Mouse (Mus musculus): ENCODE results near the gene Gm3625. TPM values are rescaled to one million over a fixed set of nuclear protein-coding genes. Genes with fewer than 3 reads are reported as not detected.

The Gm3625 gene
- not detected in 2 replicates for polyA plus RNA-seq (2014; fragmentation: Nextera tagmentation; extraction: Ambion mirVana)

DNA sequence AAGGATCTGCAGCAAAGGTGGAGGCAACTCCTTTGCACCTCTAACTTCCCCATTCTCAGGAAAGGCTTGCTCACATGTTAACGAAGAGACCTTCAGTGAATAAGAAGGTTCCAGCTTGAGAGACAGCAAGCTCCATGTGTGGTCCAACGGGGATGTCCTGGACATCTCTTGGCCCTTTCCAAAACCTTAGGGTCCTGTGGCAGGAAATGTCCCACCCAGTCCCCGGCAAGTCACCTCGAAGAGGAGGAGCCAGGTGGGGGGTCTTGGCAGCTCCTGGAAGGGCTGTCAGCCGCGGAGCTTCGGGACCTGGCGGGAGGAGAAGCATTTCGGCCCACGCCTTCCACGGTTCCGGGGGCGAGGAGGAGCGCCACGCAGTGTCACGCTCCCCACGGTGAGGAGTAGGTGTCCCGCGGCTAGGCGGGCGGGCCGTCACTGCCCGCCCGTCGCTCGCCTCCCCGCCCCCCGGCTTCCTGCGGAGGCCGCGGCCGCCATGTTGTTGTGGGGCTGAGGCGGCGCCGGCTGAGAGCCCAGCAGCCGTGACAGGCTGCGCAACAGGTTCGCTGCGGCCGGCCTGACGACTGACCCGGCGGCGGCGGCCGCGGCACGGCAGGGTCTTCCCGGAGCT, at the start of gene Gm3625, which contains the start of gene Itsn2:
Gene Gm3625, minus strand, starts transcription at position 387 of the 625 bp plus-strand sequence.
Gene Itsn2, plus strand, starts transcription at position 98 of the 625 bp plus-strand sequence.
- DNase-seq (ENCODE audit: low spot score) = peak; percentile 88
- Histone ChIP-seq H3K27me3 (replicated peaks; ENCODE audit: control insufficient read depth, insufficient read depth, low read length) (no peaks in the 10 kb centered on the region), H3K9me3 (ENCODE audit: control insufficient read depth, low read length) (no peaks in the 10 kb centered on the region), H3K27ac (ENCODE audit: low read depth) (peak within 1 kb of the TSS; percentile 63), H3K4me3 (ENCODE audit: low read depth, low read length) (peak within 1 kb of the TSS; percentile 87), H3K9ac (ENCODE audit: low read length) (peak within 1 kb of the TSS; percentile 87), H3K4me2 (ENCODE audit: low read length) (peak within 1 kb of the TSS; percentile 67), H3K36me3 (ENCODE audit: control insufficient read depth, insufficient read depth, low read length) (no peaks in the 10 kb centered on the region), H3K4me1 (replicated peaks; ENCODE audit: control insufficient read depth, insufficient read depth, low read length) (peaks cover 5% of the 10 kb centered on the region; the same call in 1 of the 2 replicates)
- peak; percentile 87 for ATAC-seq (replicated peaks; ENCODE audit: low FRiP score, low TSS enrichment, low read depth)
- WGBS = 1% methylated on average over 49 of the region's 49 CpGs

DNA sequence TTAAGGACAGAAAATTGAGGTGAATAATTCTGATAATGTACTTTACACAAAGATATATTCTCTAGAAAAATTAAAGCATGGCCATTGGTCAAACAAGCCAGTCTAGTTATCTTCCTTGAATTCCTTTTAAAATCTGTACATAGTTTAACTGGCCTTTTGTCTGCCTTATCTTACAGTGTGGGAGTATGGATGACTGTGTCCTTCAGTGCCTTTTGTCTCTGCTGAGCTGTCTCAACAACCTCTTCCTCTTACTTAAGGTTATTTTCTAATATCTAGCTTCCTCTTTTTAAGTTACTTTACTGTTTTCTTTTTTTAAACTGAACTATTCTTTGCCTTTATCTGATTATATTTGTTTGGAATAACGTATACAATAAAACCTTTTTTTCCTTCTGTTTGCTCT, 48.0 kb upstream of the Gm3625 start:
- H3K9ac ChIP-seq (ENCODE audit: low read length) = no peak overlapping the region
- H3K27me3 ChIP-seq (replicated peaks; ENCODE audit: control insufficient read depth, insufficient read depth, low read length) = no peaks in the 10 kb centered on the region
- H3K4me3 ChIP-seq (ENCODE audit: low read depth, low read length) = no peak overlapping the region
- H3K27ac ChIP-seq (ENCODE audit: low read depth) = no peak overlapping the region
- ATAC-seq (replicated peaks; ENCODE audit: low FRiP score, low TSS enrichment, low read depth) (no peak), DNase-seq (ENCODE audit: low spot score) (no peak)
- H3K4me1 ChIP-seq (replicated peaks; ENCODE audit: control insufficient read depth, insufficient read depth, low read length) = no peaks in the 10 kb centered on the region
- no peak overlapping the region for H3K4me2 ChIP-seq (ENCODE audit: low read length)
- no peaks in the 10 kb centered on the region for H3K9me3 ChIP-seq (ENCODE audit: control insufficient read depth, low read length)
- WGBS = 93% methylated on average over 1 of the region's 1 CpGs
- H3K36me3 ChIP-seq (ENCODE audit: control insufficient read depth, insufficient read depth, low read length) = peaks cover 67% of the 10 kb centered on the region

DNA sequence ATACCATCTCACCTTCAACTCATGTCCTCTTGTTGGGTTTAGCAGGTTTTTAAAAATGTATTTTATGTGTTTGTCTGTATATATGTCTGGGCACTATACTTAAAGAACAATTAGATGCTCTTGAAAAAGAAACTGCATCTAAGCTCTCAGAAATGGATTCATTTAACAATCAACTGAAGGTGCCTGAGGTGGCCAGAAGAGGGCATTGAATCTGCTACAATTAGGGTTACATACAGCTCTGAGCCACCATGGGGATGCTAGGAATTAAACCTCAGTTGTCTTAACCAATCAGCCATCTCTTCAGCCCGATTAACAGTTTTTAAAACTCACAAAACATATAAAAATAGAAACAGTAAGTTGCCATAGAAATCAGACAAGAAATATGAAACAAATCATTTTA, 45.7 kb upstream of the Gm3625 start:
- WGBS = 87% methylated on average over 1 of the region's 1 CpGs
- DNase-seq (ENCODE audit: low spot score) (no peak), ATAC-seq (replicated peaks; ENCODE audit: low FRiP score, low TSS enrichment, low read depth) (no peak)
- Histone ChIP-seq H3K27me3 (replicated peaks; ENCODE audit: control insufficient read depth, insufficient read depth, low read length) (no peaks in the 10 kb centered on the region), H3K4me2 (ENCODE audit: low read length) (no peak overlapping the region), H3K9me3 (ENCODE audit: control insufficient read depth, low read length) (no peaks in the 10 kb centered on the region), H3K27ac (ENCODE audit: low read depth) (no peak overlapping the region), H3K9ac (ENCODE audit: low read length) (no peak overlapping the region), H3K4me3 (ENCODE audit: low read depth, low read length) (no peak overlapping the region), H3K4me1 (replicated peaks; ENCODE audit: control insufficient read depth, insufficient read depth, low read length) (no peaks in the 10 kb centered on the region), H3K36me3 (ENCODE audit: control insufficient read depth, insufficient read depth, low read length) (peaks cover 81% of the 10 kb centered on the region)

DNA sequence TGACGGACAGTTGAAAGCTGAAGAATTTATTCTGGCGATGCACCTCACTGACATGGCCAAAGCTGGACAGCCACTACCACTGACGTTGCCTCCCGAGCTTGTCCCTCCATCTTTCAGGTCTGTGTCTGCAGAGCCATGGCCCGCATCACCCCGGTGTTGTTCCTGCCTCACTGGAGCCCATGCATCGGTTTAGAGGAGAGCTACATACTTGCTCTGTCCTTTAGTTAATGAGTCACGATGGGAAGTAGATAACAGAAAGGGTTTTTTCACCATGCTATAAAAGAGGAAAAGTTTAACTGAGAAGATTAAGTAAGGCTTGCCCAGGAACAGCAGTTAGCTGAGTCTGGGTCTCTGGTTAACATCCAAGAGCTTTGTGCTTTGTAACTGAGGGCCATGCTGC, 40.2 kb upstream of the Gm3625 start:
- no peak for DNase-seq (ENCODE audit: low spot score)
- Histone ChIP-seq H3K9me3 (ENCODE audit: control insufficient read depth, low read length) (no peaks in the 10 kb centered on the region), H3K9ac (ENCODE audit: low read length) (no peak overlapping the region), H3K4me1 (replicated peaks; ENCODE audit: control insufficient read depth, insufficient read depth, low read length) (no peaks in the 10 kb centered on the region), H3K27me3 (replicated peaks; ENCODE audit: control insufficient read depth, insufficient read depth, low read length) (no peaks in the 10 kb centered on the region), H3K4me3 (ENCODE audit: low read depth, low read length) (no peak overlapping the region), H3K27ac (ENCODE audit: low read depth) (no peak overlapping the region), H3K4me2 (ENCODE audit: low read length) (no peak overlapping the region), H3K36me3 (ENCODE audit: control insufficient read depth, insufficient read depth, low read length) (peaks cover 62% of the 10 kb centered on the region)
- 0 out of 2 replicates have a peak, but pooled peaks have one; percentile 55 for ATAC-seq (replicated peaks; ENCODE audit: low FRiP score, low TSS enrichment, low read depth)
- WGBS = 78% methylated on average over 8 of the region's 8 CpGs

DNA sequence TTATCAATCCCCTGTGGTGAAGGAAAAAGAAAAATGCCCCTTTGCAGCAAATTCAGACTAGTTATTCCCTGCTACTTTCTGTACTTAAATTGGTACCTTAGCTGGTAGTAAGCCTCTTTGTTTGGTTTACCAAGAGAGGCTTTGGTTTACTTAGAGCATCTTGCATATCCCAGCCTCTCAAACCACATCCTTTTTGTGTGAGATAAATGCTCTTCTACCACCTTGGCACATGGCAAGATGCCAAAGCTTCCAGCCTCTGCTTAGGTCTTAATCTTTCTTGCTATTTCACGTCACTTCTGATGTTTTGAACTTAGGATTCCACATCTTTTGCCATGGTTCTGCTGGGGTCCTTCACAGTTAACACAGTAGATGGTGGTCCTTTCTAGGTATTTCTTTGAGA, 31.5 kb upstream of the Gm3625 start:
- no peaks in the 10 kb centered on the region for H3K9me3 ChIP-seq (ENCODE audit: control insufficient read depth, low read length)
- no peaks in the 10 kb centered on the region for H3K36me3 ChIP-seq (ENCODE audit: control insufficient read depth, insufficient read depth, low read length)
- H3K27ac ChIP-seq (ENCODE audit: low read depth) = no peak overlapping the region
- no peaks in the 10 kb centered on the region for H3K27me3 ChIP-seq (replicated peaks; ENCODE audit: control insufficient read depth, insufficient read depth, low read length)
- H3K9ac ChIP-seq (ENCODE audit: low read length) = no peak overlapping the region
- H3K4me2 ChIP-seq (ENCODE audit: low read length) = no peak overlapping the region
- no peak for ATAC-seq (replicated peaks; ENCODE audit: low FRiP score, low TSS enrichment, low read depth)
- WGBS = 63% methylated on average over 1 of the region's 1 CpGs
- no peak overlapping the region for H3K4me3 ChIP-seq (ENCODE audit: low read depth, low read length)
- no peaks in the 10 kb centered on the region for H3K4me1 ChIP-seq (replicated peaks; ENCODE audit: control insufficient read depth, insufficient read depth, low read length)
- no peak for DNase-seq (ENCODE audit: low spot score)

DNA sequence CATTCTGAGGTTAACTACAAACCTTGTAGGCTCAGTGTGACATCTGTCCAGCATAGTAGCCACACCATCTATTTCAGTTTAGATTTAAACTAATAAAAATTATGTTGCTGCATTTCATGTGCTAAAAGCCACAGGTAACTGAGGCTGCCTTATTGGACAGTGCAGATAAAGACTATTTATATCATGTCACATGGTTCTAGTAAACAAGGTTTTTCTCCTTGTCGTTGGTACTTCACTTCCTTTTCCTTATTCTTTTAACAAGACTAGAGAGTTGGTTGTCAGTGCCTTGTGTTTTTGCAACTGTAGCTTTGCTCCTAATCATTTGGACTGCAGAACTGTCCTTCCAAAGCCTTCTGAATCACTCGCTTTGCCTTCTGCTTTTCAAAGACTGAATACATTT, 22.0 kb upstream of the Gm3625 start:
- ATAC-seq (replicated peaks; ENCODE audit: low FRiP score, low TSS enrichment, low read depth) (no peak), DNase-seq (ENCODE audit: low spot score) (no peak)
- Histone ChIP-seq H3K36me3 (ENCODE audit: control insufficient read depth, insufficient read depth, low read length) (no peaks in the 10 kb centered on the region), H3K4me3 (ENCODE audit: low read depth, low read length) (no peak overlapping the region), H3K4me1 (replicated peaks; ENCODE audit: control insufficient read depth, insufficient read depth, low read length) (no peaks in the 10 kb centered on the region), H3K27ac (ENCODE audit: low read depth) (no peak overlapping the region), H3K4me2 (ENCODE audit: low read length) (no peak overlapping the region), H3K9me3 (ENCODE audit: control insufficient read depth, low read length) (no peaks in the 10 kb centered on the region), H3K27me3 (replicated peaks; ENCODE audit: control insufficient read depth, insufficient read depth, low read length) (no peaks in the 10 kb centered on the region), H3K9ac (ENCODE audit: low read length) (no peak overlapping the region)
- WGBS = 68% methylated on average over 2 of the region's 2 CpGs

DNA sequence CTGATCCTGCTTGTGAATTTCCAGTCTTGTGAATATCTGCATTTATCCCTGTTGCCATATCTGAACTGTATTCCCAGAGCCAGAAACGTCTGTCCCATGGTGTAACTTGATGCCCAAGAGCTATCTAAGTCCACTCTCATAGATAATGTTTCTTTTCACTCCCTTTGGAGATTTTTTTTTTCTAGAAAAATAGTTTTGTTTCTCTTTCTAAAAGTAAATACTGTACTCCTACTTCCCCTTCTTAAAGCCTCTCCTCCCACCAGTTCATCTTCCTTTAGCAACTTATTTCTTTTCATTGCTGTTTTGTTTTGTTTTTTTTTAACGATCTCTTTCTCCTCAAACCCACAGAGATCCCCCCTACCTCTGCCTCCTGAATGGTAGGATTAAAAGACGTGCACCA, 13.9 kb upstream of the Gm3625 start:
- no peak overlapping the region for H3K4me3 ChIP-seq (ENCODE audit: low read depth, low read length)
- WGBS = 43% methylated on average over 3 of the region's 3 CpGs
- no peak overlapping the region for H3K27ac ChIP-seq (ENCODE audit: low read depth)
- H3K4me1 ChIP-seq (replicated peaks; ENCODE audit: control insufficient read depth, insufficient read depth, low read length) = 0 out of 2 replicates have a peak, but pooled peaks cover 2% of the 10 kb centered on the region
- no peak overlapping the region for H3K4me2 ChIP-seq (ENCODE audit: low read length)
- DNase-seq (ENCODE audit: low spot score) = no peak
- no peak overlapping the region for H3K9ac ChIP-seq (ENCODE audit: low read length)
- no peak for ATAC-seq (replicated peaks; ENCODE audit: low FRiP score, low TSS enrichment, low read depth)
- H3K27me3 ChIP-seq (replicated peaks; ENCODE audit: control insufficient read depth, insufficient read depth, low read length) = no peaks in the 10 kb centered on the region
- H3K9me3 ChIP-seq (ENCODE audit: control insufficient read depth, low read length) = no peaks in the 10 kb centered on the region
- no peaks in the 10 kb centered on the region for H3K36me3 ChIP-seq (ENCODE audit: control insufficient read depth, insufficient read depth, low read length)

DNA sequence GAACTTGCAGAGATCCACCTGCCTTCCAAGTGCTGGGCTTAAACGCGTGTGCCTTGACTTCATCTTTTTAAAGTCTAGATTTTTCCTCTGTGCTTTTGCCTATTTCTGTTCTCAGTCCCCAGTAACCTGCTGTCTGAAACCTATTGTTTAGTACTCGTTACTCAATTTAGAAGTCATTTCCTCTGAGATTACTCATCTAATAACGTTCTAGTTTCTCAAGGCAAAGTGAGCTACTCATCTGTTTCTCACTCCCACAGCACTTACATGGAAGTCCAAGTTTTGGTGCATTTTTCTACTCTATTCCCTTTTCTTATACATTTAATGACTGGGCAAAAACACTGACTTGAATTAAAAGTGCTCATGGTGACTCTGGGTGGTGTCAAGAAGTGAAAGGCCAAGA, 7.0 kb upstream of the Gm3625 start:
- H3K4me2 ChIP-seq (ENCODE audit: low read length) = no peak overlapping the region
- H3K4me3 ChIP-seq (ENCODE audit: low read depth, low read length) = no peak overlapping the region
- no peak overlapping the region for H3K9ac ChIP-seq (ENCODE audit: low read length)
- WGBS = 73% methylated on average over 4 of the region's 4 CpGs
- H3K36me3 ChIP-seq (ENCODE audit: control insufficient read depth, insufficient read depth, low read length) = no peaks in the 10 kb centered on the region
- no peak for ATAC-seq (replicated peaks; ENCODE audit: low FRiP score, low TSS enrichment, low read depth)
- no peaks in the 10 kb centered on the region; the same call in 1 of the 2 replicates for H3K4me1 ChIP-seq (replicated peaks; ENCODE audit: control insufficient read depth, insufficient read depth, low read length)
- no peaks in the 10 kb centered on the region for H3K27me3 ChIP-seq (replicated peaks; ENCODE audit: control insufficient read depth, insufficient read depth, low read length)
- no peak for DNase-seq (ENCODE audit: low spot score)
- no peaks in the 10 kb centered on the region for H3K9me3 ChIP-seq (ENCODE audit: control insufficient read depth, low read length)
- H3K27ac ChIP-seq (ENCODE audit: low read depth) = no peak overlapping the region
